In genomic region chr5:111262574-111263239, GRCm38 (mm10) we compare ENCODE assay signal across 8 mouse cellular contexts.
A peak's percentile ranks its signal among the peaks of the same experiment; 100 is the strongest.
DNase-seq lines count a peak whose midpoint lies in the region; ATAC-seq lines count a peak whose summit lies in the region.

No protein-coding gene starts in this region.

- H3K9ac ChIP-seq in forebrain, embryonic 13.5 days, result 0 out of 2 replicates have a peak overlapping the region, but pooled peaks have one; percentile 5
- H3K9ac ChIP-seq in hindbrain, embryonic 16.5 days (ENCODE audit: low read depth, low read length), result peak overlapping the region; percentile 20; the same call in 1 of the 2 replicates
- no peak overlapping the region for H3K9ac ChIP-seq in liver, embryonic 11.5 days (ENCODE audit: low read depth, low read length)
- peak overlapping the region; percentile 29; the same call in 1 of the 2 replicates for H3K9ac ChIP-seq in neural tube, embryonic 12.5 days

- peak; percentile 48 for ATAC-seq in frontal cortex, adult (ENCODE audit: low TSS enrichment)
- peak; percentile 51; the same call in 1 of the 2 replicates for ATAC-seq in forebrain, embryonic 13.5 days
- peak; percentile 64 for ATAC-seq in hindbrain, embryonic 16.5 days
- ATAC-seq in liver, embryonic 11.5 days (replicated peaks; ENCODE audit: low FRiP score), result peak; percentile 40
- ATAC-seq in neural tube, embryonic 12.5 days (ENCODE audit: low FRiP score, low read depth), result no peak

- no peak overlapping the region for H3K4me2 ChIP-seq in forebrain, embryonic 13.5 days
- no peak overlapping the region for H3K4me2 ChIP-seq in hindbrain, embryonic 16.5 days (ENCODE audit: low read length)
- H3K4me2 ChIP-seq in liver, embryonic 11.5 days, result peak overlapping the region; percentile 23; the same call in 1 of the 2 replicates
- H3K4me2 ChIP-seq in neural tube, embryonic 12.5 days (replicated peaks), result peak overlapping the region; percentile 18; the same call in 1 of the 2 replicates

- no peak for DNase-seq in frontal cortex, postnatal 36 days (ENCODE audit: low spot score in 2 of 2)
- no peak for DNase-seq in liver, embryonic 11.5 days (ENCODE audit: low spot score)
- DNase-seq in gastrocnemius, postnatal 10 days, result no peak
- no peak for DNase-seq in gastrocnemius, postnatal 25 days

- peaks cover 33% of the 10 kb centered on the region for H3K4me1 ChIP-seq in forebrain, embryonic 13.5 days
- peaks cover 24% of the 10 kb centered on the region for H3K4me1 ChIP-seq in hindbrain, embryonic 16.5 days (ENCODE audit: control insufficient read depth, insufficient read depth, low read depth, low read length)
- peaks cover 22% of the 10 kb centered on the region for H3K4me1 ChIP-seq in liver, embryonic 11.5 days (replicated peaks; ENCODE audit: control insufficient read depth, insufficient read depth, low read length)
- peaks cover 31% of the 10 kb centered on the region for H3K4me1 ChIP-seq in neural tube, embryonic 12.5 days

- peaks cover 23% of the 10 kb centered on the region for H3K36me3 ChIP-seq in forebrain, embryonic 13.5 days (ENCODE audit: poor library complexity, severe bottlenecking)
- H3K36me3 ChIP-seq in hindbrain, embryonic 16.5 days (ENCODE audit: control insufficient read depth, insufficient read depth, low read length), result peaks cover 9% of the 10 kb centered on the region; the same call in 1 of the 2 replicates
- H3K36me3 ChIP-seq in liver, embryonic 11.5 days (ENCODE audit: control insufficient read depth, insufficient read depth, low read length), result peaks cover 6% of the 10 kb centered on the region
- peaks cover 18% of the 10 kb centered on the region for H3K36me3 ChIP-seq in neural tube, embryonic 12.5 days

- H3K4me3 ChIP-seq in forebrain, embryonic 13.5 days, result no peak overlapping the region
- no peak overlapping the region for H3K4me3 ChIP-seq in hindbrain, embryonic 16.5 days (ENCODE audit: low read length)
- H3K4me3 ChIP-seq in liver, embryonic 11.5 days (ENCODE audit: low read depth, low read length), result no peak overlapping the region
- H3K4me3 ChIP-seq in neural tube, embryonic 12.5 days, result no peak overlapping the region

- H3K9me3 ChIP-seq in forebrain, embryonic 13.5 days (replicated peaks), result peaks cover 8% of the 10 kb centered on the region
- H3K9me3 ChIP-seq in hindbrain, embryonic 16.5 days (ENCODE audit: control insufficient read depth, low read length), result no peaks in the 10 kb centered on the region
- H3K9me3 ChIP-seq in liver, embryonic 11.5 days (ENCODE audit: control insufficient read depth, low read length), result no peaks in the 10 kb centered on the region
- peaks cover 7% of the 10 kb centered on the region for H3K9me3 ChIP-seq in neural tube, embryonic 12.5 days

- no peaks in the 10 kb centered on the region for H3K27me3 ChIP-seq in forebrain, embryonic 13.5 days
- no peaks in the 10 kb centered on the region for H3K27me3 ChIP-seq in hindbrain, embryonic 16.5 days (replicated peaks; ENCODE audit: control insufficient read depth, insufficient read depth, low read length)
- no peaks in the 10 kb centered on the region for H3K27me3 ChIP-seq in liver, embryonic 11.5 days (replicated peaks; ENCODE audit: control insufficient read depth, insufficient read depth, low read length)
- H3K27me3 ChIP-seq in neural tube, embryonic 12.5 days (replicated peaks), result no peaks in the 10 kb centered on the region; the same call in 1 of the 2 replicates

- H3K27ac ChIP-seq in forebrain, embryonic 13.5 days, result peak overlapping the region; percentile 72
- peak overlapping the region; percentile 74 for H3K27ac ChIP-seq in hindbrain, embryonic 16.5 days (ENCODE audit: low read depth, low read length)
- H3K27ac ChIP-seq in liver, embryonic 11.5 days (ENCODE audit: low read depth, low read length), result peak overlapping the region; percentile 57
- H3K27ac ChIP-seq in neural tube, embryonic 12.5 days, result peak overlapping the region; percentile 37; the same call in 1 of the 2 replicates

- 24% methylated on average over 11 of the region's 11 CpGs for WGBS in forebrain, embryonic 13.5 days
- WGBS in hindbrain, embryonic 16.5 days, result 15% methylated on average over 11 of the region's 11 CpGs
- WGBS in liver, embryonic 11.5 days, result 32% methylated on average over 11 of the region's 11 CpGs
- 26% methylated on average over 11 of the region's 11 CpGs for WGBS in neural tube, embryonic 12.5 days

Comparison
In these comparisons a context has a peak if more than half of its experiments do, and no peak if none do; other contexts are left out.
1. H3K4me2 ChIP-seq: peak in liver, embryonic 11.5 days (single experiment) and neural tube, embryonic 12.5 days (single experiment); none in forebrain, embryonic 13.5 days (single experiment) and hindbrain, embryonic 16.5 days (single experiment).
2. Peak in every context shown above with its lines, with median percentiles within 50 percentile points of each other: H3K27ac ChIP-seq.